Mouse (Mus musculus) limb, embryonic 11.5 days (tissue): ENCODE data around the gene Bcar3. TPM values are rescaled to one million over a fixed set of nuclear protein-coding genes. Genes with fewer than 3 reads are reported as not detected.

Experiments used
- ATAC-seq: fragments of 200-750 bp; cut with Nextera tagmentation; 2 replicates; pipeline ENCODE4 v1.8.0; 2017; ENCODE audit warnings: low read depth; ENCODE audit not compliant: insufficient number of reproducible peaks, low FRiP score, low TSS enrichment
- DNase-seq: peaks from one replicate; pipeline ENCODE4 v3.0.0-alpha.2; 2015; ENCODE audit warnings: low spot score
- H3K27ac ChIP-seq: fragments of 300-500 bp; sonication (generic); replicated peaks from 2 replicates; pipeline ENCODE4 v1.5.1; 2014; ENCODE audit warnings: low read depth, mild to moderate bottlenecking, low read length
- H3K27me3 ChIP-seq: fragments of 300-500 bp; sonication (generic); 2 replicates; pipeline ENCODE4 v1.6.1; 2014; ENCODE audit warnings: mild to moderate bottlenecking, low read length, mixed read lengths; ENCODE audit not compliant: control insufficient read depth, insufficient read depth
- H3K36me3 ChIP-seq: fragments of 300-500 bp; sonication (generic); 2 replicates; pipeline ENCODE4 v1.6.1; 2014; ENCODE audit warnings: mild to moderate bottlenecking, low read length, moderate library complexity, mixed read lengths; ENCODE audit not compliant: control insufficient read depth, insufficient read depth
- H3K4me1 ChIP-seq: fragments of 300-500 bp; sonication (generic); 2 replicates; pipeline ENCODE4 v1.6.1; 2014; ENCODE audit warnings: low read length, mixed read lengths; ENCODE audit not compliant: control insufficient read depth, insufficient read depth
- H3K4me2 ChIP-seq: fragments of 300-500 bp; sonication (generic); 2 replicates; pipeline ENCODE4 v1.6.1; 2014; ENCODE audit warnings: low read depth, mild to moderate bottlenecking, moderate library complexity; ENCODE audit not compliant: severe bottlenecking
- H3K4me3 ChIP-seq: fragments of 300-500 bp; sonication (generic); 2 replicates; pipeline ENCODE4 v1.5.1; 2014; ENCODE audit warnings: low read depth, low read length
- H3K9ac ChIP-seq: fragments of 300-500 bp; sonication (generic); 2 replicates; pipeline ENCODE4 v1.6.1; 2014; ENCODE audit warnings: mild to moderate bottlenecking, low read length
- H3K9me3 ChIP-seq: fragments of 300-500 bp; sonication (generic); 2 replicates; pipeline ENCODE4 v1.6.1; 2016; ENCODE audit warnings: low read length; ENCODE audit not compliant: control insufficient read depth
- WGBS: fragments of 180-500 bp; shearing (Covaris S2); extraction: QIAGEN DNeasy Blood & Tissue Kit; methylation state at CpG from one replicate; pipeline ENCODE4 v1.1.7; 2014; 5-methylcytosine and 5-hydroxymethylcytosine counted together
- polyA plus RNA-seq: library from polyadenylated mRNA; unstranded; fragments of >200 nt; fragmentation: Nextera tagmentation; extraction: Ambion mirVana; gene quantifications from 2 replicates; pipeline ENCODE4 v1.2.1, GENCODE M21; 2014

Bcar3 gene
- polyA plus RNA-seq, 1 experiment from 2014 or later: 3.8 TPM

DNA sequence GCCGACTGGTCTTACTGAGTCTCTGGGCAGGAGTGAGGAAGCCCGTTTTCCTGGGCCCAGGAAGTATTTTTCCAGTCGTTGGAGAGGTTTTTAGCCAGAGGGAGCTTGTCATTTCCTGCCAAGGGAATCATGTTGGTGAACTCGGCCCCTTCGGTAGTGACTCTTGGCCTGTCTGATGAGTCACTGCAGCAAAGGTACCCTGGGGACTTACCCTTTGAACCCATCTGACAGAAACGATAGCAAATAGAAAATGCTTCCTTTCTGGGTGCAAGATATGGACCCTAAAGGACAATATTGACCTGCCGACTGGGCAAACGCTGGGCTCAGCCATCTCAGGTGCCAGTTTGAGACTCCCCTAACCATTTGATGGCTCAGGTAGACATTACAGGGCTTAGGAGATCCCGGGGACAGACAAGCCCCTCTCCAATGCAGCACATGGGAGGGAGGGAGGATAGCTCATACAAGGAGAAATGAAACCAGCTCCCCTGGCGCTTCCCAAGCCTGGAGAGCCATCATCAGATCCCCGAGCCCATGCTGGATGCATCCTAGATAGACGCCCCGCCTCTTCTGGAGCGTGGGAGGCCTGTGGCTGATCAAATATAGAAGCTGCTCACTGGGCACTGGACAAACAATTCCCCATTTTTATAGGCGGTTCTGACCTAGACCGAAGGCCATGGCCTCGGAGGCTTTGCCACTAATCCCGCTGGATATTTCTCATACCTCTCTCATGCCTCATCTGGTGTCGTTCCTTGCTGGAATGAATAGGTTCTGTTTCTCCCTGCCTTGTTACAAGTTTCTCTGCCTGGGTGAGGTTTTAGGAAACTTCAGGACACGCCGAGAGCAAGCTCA, 188.2 kb downstream of the Bcar3 start:
- 77% methylated on average over 21 of the region's 21 CpGs for WGBS
- Histone ChIP-seq H3K9ac (no peak overlapping the region), H3K4me2 (no peak overlapping the region), H3K4me1 (peaks cover 8% of the 10 kb centered on the region), H3K27ac (no peak overlapping the region), H3K4me3 (no peak overlapping the region), H3K27me3 (no peaks in the 10 kb centered on the region), H3K36me3 (no peaks in the 10 kb centered on the region), H3K9me3 (no peaks in the 10 kb centered on the region)
- no peak for ATAC-seq
- DNase-seq: no peak

- ATAC-seq: no peak
- Histone ChIP-seq H3K27me3 (no peaks in the 10 kb centered on the region), H3K4me2 (no peak overlapping the region; the same call in 1 of the 2 replicates), H3K27ac (no peak overlapping the region), H3K4me3 (no peak overlapping the region), H3K9me3 (no peaks in the 10 kb centered on the region), H3K36me3 (no peaks in the 10 kb centered on the region), H3K4me1 (peaks cover 8% of the 10 kb centered on the region), H3K9ac (no peak overlapping the region)
- 16% methylated on average over 14 of the region's 14 CpGs for WGBS
- DNase-seq: no peak
Observed at GRCm38 (mm10) chr3:122483066-122483782, 189.3 kb downstream of the Bcar3 start.

DNA sequence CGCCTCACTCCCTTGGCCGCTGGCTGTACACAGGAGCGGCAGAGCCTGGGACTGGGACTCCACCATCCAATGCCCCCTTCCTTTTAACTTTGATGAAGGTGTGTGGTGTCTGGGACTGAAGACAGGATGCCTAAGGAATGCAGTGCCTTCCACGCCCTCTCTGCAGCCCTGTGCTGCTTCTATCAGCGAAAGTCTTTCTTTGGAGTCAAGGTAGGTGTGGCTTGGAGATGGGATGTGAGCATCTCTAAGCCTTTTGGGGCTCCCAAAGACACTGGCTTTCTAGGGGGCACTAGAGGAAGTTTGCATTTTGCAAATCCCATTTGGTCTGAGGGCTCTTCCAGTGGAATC, 189.8 kb downstream of the Bcar3 start:
- ATAC-seq (no peak), DNase-seq (no peak)
- Histone ChIP-seq H3K4me3 (no peak overlapping the region), H3K36me3 (no peaks in the 10 kb centered on the region), H3K27me3 (no peaks in the 10 kb centered on the region), H3K4me1 (peaks cover 8% of the 10 kb centered on the region), H3K9ac (no peak overlapping the region), H3K4me2 (no peak overlapping the region; the same call in 1 of the 2 replicates), H3K9me3 (no peaks in the 10 kb centered on the region), H3K27ac (no peak overlapping the region)
- 28% methylated on average over 5 of the region's 5 CpGs for WGBS

DNA sequence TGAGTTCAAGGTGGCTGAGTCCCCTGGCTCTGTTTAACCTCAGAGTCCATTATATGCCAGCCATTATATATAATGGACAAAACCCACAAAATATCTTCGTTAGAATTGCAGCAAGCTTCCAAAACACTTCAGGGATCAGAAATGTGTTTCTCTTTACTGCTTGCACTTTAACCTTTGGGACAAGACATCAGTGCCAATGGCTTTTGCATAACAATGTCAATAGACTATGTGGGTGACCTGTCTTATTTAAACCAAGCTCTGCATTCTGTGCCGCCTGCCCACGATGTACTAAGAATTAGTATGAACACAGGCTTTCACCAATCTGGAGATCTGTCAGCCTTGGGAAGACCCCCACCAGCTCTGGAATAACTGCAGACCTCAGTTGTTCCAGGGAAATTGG, 190.4 kb downstream of the Bcar3 start:
- 77% methylated on average over 3 of the region's 3 CpGs for WGBS
- Histone ChIP-seq H3K9ac (no peak overlapping the region), H3K36me3 (no peaks in the 10 kb centered on the region), H3K27me3 (no peaks in the 10 kb centered on the region), H3K4me3 (no peak overlapping the region), H3K9me3 (no peaks in the 10 kb centered on the region), H3K27ac (no peak overlapping the region), H3K4me1 (peaks cover 8% of the 10 kb centered on the region), H3K4me2 (no peak overlapping the region)
- ATAC-seq: no peak
- no peak for DNase-seq

- H3K4me3 ChIP-seq: no peak overlapping the region
- H3K9ac ChIP-seq: no peak overlapping the region
- no peaks in the 10 kb centered on the region for H3K27me3 ChIP-seq
- no peak overlapping the region for H3K4me2 ChIP-seq
- H3K4me1 ChIP-seq: peaks cover 8% of the 10 kb centered on the region
- no peaks in the 10 kb centered on the region for H3K9me3 ChIP-seq
- DNase-seq (no peak), ATAC-seq (no peak)
- WGBS: 93% methylated on average over 4 of the region's 4 CpGs
- no peak overlapping the region for H3K27ac ChIP-seq
- no peaks in the 10 kb centered on the region for H3K36me3 ChIP-seq
Observed at GRCm38 (mm10) chr3:122485699-122486098, 191.8 kb downstream of the Bcar3 start.

DNA sequence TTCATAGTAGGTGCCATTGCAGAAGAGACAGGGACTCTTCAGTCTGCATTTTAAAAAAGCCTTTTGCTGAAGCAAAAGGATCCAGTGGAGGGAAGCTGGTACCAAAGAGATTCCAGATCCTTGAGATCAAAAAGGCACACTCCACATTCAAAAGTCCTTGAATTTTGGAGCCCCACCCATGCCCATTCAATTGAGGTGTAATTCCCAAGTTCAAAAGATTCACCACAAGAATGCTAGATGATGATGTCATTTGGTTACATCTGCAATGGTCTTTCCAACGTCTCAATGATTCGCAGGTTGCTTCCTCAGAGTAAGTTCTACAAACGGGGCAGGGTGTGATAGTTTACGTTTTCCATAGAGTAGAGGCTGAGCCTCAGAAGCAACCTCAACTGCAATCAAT, 192.3 kb downstream of the Bcar3 start:
- H3K9me3 ChIP-seq: no peaks in the 10 kb centered on the region
- H3K27me3 ChIP-seq: no peaks in the 10 kb centered on the region
- peaks cover 8% of the 10 kb centered on the region for H3K4me1 ChIP-seq
- no peak overlapping the region for H3K4me3 ChIP-seq
- WGBS: 65% methylated on average over 4 of the region's 4 CpGs
- no peak overlapping the region for H3K4me2 ChIP-seq
- H3K27ac ChIP-seq: no peak overlapping the region
- H3K36me3 ChIP-seq: no peaks in the 10 kb centered on the region
- no peak for ATAC-seq
- DNase-seq: no peak
- H3K9ac ChIP-seq: no peak overlapping the region

DNA sequence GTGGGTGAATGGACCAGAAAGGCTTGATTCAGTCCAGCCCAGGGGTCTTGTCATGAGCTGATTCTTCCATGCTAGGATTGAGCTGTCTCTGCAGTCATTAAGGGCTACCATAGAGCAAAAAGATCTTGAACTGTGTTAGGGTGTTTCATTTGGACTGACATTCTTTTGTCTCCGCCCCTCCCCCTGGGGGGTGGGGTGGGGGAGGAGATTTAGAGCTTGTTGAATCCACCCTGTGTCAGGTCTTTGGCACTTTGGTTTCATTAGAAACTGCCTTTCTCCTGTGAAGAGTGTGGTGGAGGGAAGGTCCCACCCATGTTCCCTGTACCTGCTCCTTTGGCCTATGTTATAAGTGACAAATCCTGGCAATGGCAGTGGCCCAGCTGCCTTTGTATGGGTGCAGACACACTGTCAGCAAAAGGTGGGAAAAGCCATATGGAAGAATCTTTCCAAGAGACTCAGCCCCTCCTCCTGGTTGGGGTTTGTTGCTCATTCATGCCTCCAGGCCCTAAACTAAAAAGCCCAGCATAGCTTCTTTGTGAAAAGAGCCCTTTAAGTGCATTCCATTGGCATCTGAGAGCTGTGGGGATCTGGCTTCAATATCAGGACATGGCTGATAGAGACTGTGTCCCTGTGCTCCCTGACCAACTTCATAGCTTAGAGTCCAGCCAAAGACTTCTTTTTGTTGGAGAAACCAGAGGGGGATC, 194.3 kb downstream of the Bcar3 start:
- 55% methylated on average over 1 of the region's 1 CpGs for WGBS
- DNase-seq (no peak), ATAC-seq (no peak)
- H3K4me1 ChIP-seq: peaks cover 5% of the 10 kb centered on the region
- H3K27me3 ChIP-seq: no peaks in the 10 kb centered on the region
- H3K4me3 ChIP-seq: no peak overlapping the region
- H3K9me3 ChIP-seq: no peaks in the 10 kb centered on the region
- H3K36me3 ChIP-seq: no peaks in the 10 kb centered on the region
- no peak overlapping the region for H3K4me2 ChIP-seq
- no peak overlapping the region for H3K27ac ChIP-seq
- H3K9ac ChIP-seq: no peak overlapping the region

GRCm38 (mm10) chr3:122490574-122490973, 196.6 kb downstream of the Bcar3 start:
- no peak overlapping the region for H3K9ac ChIP-seq
- H3K36me3 ChIP-seq: no peaks in the 10 kb centered on the region
- H3K4me2 ChIP-seq: no peak overlapping the region
- H3K27ac ChIP-seq: no peak overlapping the region
- H3K4me3 ChIP-seq: no peak overlapping the region
- ATAC-seq (no peak), DNase-seq (no peak)
- H3K9me3 ChIP-seq: no peaks in the 10 kb centered on the region
- peaks cover 5% of the 10 kb centered on the region; the same call in 1 of the 2 replicates for H3K4me1 ChIP-seq
- no peaks in the 10 kb centered on the region for H3K27me3 ChIP-seq
- 73% methylated on average over 6 of the region's 6 CpGs for WGBS
